Mouse (Mus musculus): ENCODE measurements around the gene 1110004F10Rik.

Gene 1110004F10Rik

DNA sequence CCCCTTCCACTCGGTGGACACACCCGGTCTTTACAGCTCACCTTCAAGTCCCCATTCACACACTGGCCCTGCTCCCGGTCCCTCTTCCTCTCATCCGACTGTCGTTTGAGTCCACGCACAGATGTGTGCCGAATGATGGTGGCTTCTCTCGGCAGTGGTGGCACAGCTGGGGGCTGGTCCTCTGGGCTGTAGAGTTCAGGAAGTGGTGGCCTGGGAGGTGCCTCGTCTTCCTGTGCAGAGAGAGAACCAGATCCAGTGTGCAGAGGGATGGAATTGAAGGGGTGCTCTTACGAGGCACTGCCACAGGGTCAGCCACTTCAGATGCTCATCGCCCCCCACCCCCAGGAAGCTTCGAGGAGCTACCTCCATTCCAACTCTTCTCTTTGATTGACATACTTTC lies 98.0 kb downstream of the 1110004F10Rik start:
- DNase-seq (ENCODE audit: low read depth, low spot score) = no peak

GRCm38 (mm10) chr7:116137671-116138070 lies 98.5 kb downstream of the 1110004F10Rik start:
- DNase-seq (ENCODE audit: low read depth, low spot score) = no peak

DNA sequence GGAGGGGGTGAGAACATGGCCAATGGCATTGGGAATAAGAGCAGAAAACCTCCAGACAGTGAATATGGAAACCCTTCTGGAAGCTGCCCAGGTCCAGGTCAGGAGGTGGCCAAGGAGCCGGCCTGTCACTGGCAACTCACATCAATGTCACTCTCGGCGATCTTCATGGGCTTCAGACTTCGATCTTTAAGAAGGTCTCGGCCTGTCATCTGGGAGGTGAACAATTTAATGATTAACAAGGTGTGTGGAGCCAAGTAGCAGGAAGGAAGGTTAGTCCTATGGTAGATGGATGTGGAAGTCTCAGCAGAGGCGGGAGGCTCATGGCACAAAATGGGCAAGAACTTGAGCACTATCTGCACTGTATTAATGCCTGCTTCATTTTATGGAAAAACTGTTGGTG lies 105.8 kb downstream of the 1110004F10Rik start:
- no peak for DNase-seq (ENCODE audit: low read depth, low spot score)

GRCm38 (mm10) chr7:116147114-116147513 lies 107.9 kb downstream of the 1110004F10Rik start:
- DNase-seq (ENCODE audit: low read depth, low spot score) = no peak

GRCm38 (mm10) chr7:116149568-116149967 lies 110.4 kb downstream of the 1110004F10Rik start:
- DNase-seq (ENCODE audit: low read depth, low spot score) = no peak

- DNase-seq (ENCODE audit: low read depth, low spot score) = no peak
Observed at GRCm38 (mm10) chr7:116153781-116154368, 114.7 kb downstream of the 1110004F10Rik start.

Data from c-Kit-negative CD71-positive TER-119-positive erythroid progenitor cells, embryonic 14.5 days (primary cell).